Mouse (Mus musculus) spleen, adult 2 months (tissue): Measurements from ENCODE around the gene Foxd3. TPM values are rescaled to one million over a fixed set of nuclear protein-coding genes. Genes with fewer than 3 reads are reported as not detected.

Experiments
- DNase-seq, 2 experiments: peaks; one replicate each; pipeline versions ENCODE4 v3.0.0 to v3.0.0-alpha.2; 2012 to 2021; ENCODE audit warnings: low spot score in 2 of 2, low read depth in 1 of 2
- H3K27ac ChIP-seq: fragments of 200-500 bp; 2 replicates; pipeline ENCODE4 v1.5.1; 2012; ENCODE audit warnings: low read length, inconsistent platforms; ENCODE audit not compliant: insufficient read depth
- H3K27me3 ChIP-seq: fragments of 200-500 bp; 2 replicates; pipeline ENCODE4 v1.6.1; 2012; ENCODE audit warnings: mild to moderate bottlenecking, moderate library complexity, low read length, inconsistent platforms; ENCODE audit not compliant: control insufficient read depth, insufficient read depth
- H3K36me3 ChIP-seq: fragments of 200-500 bp; 2 replicates; pipeline ENCODE4 v1.6.1; 2012; ENCODE audit warnings: mild to moderate bottlenecking, low read length, inconsistent platforms; ENCODE audit not compliant: control insufficient read depth, insufficient read depth
- H3K4me1 ChIP-seq: fragments of 200-500 bp; 2 replicates; pipeline ENCODE4 v1.6.1; 2011; ENCODE audit warnings: inconsistent platforms; ENCODE audit not compliant: control insufficient read depth, insufficient read depth, insufficient read length
- H3K4me3 ChIP-seq: fragments of 200-500 bp; 2 replicates; pipeline ENCODE4 v1.5.1; 2011; ENCODE audit warnings: mild to moderate bottlenecking, inconsistent platforms; ENCODE audit not compliant: insufficient read depth, insufficient read length; ENCODE audit errors: extremely low read depth
- CTCF ChIP-seq: fragments of 200-500 bp; IDR thresholded peaks from 2 replicates; pipeline ENCODE4 v1.5.1; 2011; ENCODE audit warnings: mild to moderate bottlenecking, inconsistent platforms; ENCODE audit not compliant: insufficient read depth, insufficient read length, insufficient replicate concordance; ENCODE audit errors: extremely low read depth
- POLR2A ChIP-seq: fragments of 200-500 bp; IDR thresholded peaks from 2 replicates; pipeline ENCODE4 v1.6.1; 2011; ENCODE audit warnings: low read depth, low read length, inconsistent platforms
- WGBS: fragments of 180-500 bp; shearing (Covaris S2); methylation state at CpG from one replicate; pipeline ENCODE4 v1.1.7; 2018; 5-methylcytosine and 5-hydroxymethylcytosine counted together
- polyA plus RNA-seq: library from polyadenylated mRNA; depleted of rRNA; stranded (reverse); fragments of >200 nt; gene quantifications from 2 replicates; pipeline ENCODE4 v1.2.3, GENCODE M21; 2012

Foxd3 gene
- polyA plus RNA-seq, 1 experiment = 0.33 TPM

DNA sequence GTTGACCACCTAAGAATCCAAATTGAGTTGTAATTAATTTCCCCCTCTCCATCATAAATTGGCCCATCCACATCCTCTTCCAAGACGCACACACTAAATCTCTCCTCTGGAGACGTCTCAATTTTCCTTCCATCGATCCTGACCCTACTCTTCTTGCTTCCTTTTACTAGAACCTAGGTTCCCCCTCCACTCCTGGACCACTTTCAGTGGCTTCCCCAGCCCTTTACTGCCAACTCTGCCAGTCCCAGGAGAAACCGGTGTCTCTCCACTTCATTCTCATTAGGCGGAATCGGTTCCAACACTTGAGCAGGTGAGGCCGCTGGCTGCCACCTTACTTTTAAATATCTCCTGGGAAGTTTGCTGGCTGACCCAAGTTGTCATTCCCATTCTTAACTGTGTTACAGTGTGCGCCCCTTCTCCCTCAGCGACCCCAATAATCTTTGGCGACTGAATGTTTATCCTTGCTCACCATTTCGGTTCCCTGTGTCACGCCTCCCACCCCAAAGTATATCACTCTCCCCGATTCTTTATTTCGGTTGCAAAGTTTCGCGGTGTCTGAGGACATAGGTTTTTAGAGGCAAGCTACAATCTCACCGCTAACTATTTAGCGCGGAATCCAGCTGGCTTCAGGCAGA lies 3.4 kb upstream of the Foxd3 start:
- no peak for DNase-seq
- TF ChIP-seq CTCF = no peak
- no peak for TF ChIP-seq POLR2A
- H3K27me3 ChIP-seq = peaks cover 55% of the 10 kb centered on the region

DNA sequence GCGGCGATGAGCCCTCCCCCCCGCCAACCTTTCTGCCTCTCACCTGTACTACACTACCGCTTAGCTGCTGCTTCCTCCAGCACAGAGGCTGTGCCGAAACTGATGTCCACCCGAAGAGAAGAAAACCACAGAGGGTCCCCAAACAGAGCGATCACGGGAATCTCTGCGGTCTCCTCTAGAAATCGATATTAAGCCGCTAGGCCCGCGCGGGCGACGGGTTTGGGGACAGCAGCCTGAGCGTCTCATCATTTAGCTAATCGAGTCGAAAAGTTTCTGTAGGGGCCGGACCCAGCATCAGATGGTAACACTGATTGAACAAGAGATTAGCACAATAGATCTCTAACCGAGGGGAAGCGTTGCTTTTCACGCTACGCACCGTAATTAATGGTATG lies 2.9 kb upstream of the Foxd3 start:
- TF ChIP-seq CTCF = no peak
- no peak for TF ChIP-seq POLR2A
- WGBS = 5% methylated on average over 25 of the region's 25 CpGs
- DNase-seq = no peak
- Histone ChIP-seq H3K27ac (no peak overlapping the region), H3K4me1 (peaks cover 9% of the 10 kb centered on the region; the same call in 1 of the 2 replicates), H3K27me3 (peaks cover 58% of the 10 kb centered on the region), H3K4me3 (no peak overlapping the region), H3K36me3 (no peaks in the 10 kb centered on the region)

More for the DNA sequence above, 3.4 kb upstream of the Foxd3 start:
- Histone ChIP-seq H3K4me3 (no peak overlapping the region), H3K27ac (no peak overlapping the region), H3K36me3 (no peaks in the 10 kb centered on the region), H3K4me1 (peaks cover 7% of the 10 kb centered on the region; the same call in 1 of the 2 replicates)
- WGBS = 8% methylated on average over 19 of the region's 19 CpGs

DNA sequence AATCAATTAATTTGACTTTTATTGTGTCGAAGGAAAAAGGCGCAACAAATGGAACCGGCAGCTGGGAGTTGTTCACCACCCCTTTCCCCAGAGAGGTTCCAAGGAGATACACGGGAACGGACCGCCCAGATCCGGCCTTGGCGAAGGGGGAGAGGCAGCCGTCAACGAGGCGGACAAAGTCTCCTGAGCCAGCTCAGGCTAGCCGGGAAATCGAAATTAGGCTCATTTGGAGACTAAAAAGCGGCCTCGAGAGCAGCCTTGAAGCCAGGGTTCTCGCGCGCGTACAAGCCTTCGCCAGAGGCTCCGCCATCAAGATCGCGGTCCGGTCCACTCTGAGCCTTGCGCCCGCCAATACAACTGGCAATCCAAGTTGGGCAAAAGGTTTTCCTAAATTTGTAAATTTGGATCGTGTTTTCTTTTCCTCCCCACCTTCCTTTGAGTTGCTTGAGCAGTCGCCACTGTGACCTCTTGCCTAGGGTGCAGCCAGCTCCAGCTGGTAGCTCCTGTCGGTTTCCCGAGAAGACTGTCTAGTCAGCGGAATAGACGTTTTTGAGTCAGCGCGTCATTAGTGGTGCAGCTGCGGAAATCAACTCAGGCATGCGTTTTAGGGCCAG lies 2.4 kb upstream of the Foxd3 start:
- Histone ChIP-seq H3K36me3 (no peaks in the 10 kb centered on the region), H3K27ac (no peak overlapping the region), H3K4me1 (peaks cover 9% of the 10 kb centered on the region; the same call in 1 of the 2 replicates), H3K4me3 (no peak overlapping the region), H3K27me3 (peaks cover 58% of the 10 kb centered on the region)
- TF ChIP-seq CTCF = no peak
- TF ChIP-seq POLR2A = no peak
- WGBS = 7% methylated on average over 36 of the region's 36 CpGs
- no peak for DNase-seq

DNA sequence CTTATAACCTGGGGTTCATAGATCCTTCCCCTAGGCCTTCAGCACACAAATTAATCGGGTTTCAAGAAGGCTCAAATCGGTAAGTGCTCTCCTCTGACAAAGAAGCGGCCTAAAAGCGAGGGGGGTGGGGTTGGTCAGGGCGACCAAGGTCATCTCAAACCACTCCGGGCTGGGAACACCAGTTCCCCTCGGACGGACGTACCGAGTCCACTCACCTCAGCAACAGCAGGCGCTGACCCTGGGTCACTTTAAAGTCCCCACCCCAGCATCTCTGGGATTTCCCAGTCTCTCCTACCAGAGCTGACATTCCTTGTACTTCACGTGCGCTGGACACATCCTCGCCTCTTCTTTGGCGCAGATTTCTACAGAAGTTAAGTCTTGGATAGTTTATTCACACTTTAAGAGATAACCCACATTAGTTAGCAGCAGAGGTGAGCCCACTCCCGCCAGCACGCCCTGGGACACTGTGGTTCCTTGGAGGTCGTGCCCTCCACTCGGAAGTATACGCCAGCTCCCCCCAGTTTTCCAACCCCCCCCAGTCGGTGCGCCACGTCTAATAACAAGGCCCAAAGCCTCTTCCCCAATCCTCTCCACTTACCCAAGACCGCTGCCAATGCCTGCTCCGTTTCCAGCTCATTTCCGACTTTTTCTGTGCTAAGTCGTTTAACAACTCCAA lies 1.3 kb upstream of the Foxd3 start:
- H3K36me3 ChIP-seq = no peaks in the 10 kb centered on the region
- H3K4me3 ChIP-seq = no peak overlapping the region
- WGBS = 13% methylated on average over 27 of the region's 27 CpGs
- DNase-seq = no peak
- peaks cover 9% of the 10 kb centered on the region; the same call in 1 of the 2 replicates for H3K4me1 ChIP-seq
- TF ChIP-seq CTCF (no peak), POLR2A (no peak)
- H3K27me3 ChIP-seq = peaks cover 60% of the 10 kb centered on the region
- H3K27ac ChIP-seq = no peak overlapping the region

DNA sequence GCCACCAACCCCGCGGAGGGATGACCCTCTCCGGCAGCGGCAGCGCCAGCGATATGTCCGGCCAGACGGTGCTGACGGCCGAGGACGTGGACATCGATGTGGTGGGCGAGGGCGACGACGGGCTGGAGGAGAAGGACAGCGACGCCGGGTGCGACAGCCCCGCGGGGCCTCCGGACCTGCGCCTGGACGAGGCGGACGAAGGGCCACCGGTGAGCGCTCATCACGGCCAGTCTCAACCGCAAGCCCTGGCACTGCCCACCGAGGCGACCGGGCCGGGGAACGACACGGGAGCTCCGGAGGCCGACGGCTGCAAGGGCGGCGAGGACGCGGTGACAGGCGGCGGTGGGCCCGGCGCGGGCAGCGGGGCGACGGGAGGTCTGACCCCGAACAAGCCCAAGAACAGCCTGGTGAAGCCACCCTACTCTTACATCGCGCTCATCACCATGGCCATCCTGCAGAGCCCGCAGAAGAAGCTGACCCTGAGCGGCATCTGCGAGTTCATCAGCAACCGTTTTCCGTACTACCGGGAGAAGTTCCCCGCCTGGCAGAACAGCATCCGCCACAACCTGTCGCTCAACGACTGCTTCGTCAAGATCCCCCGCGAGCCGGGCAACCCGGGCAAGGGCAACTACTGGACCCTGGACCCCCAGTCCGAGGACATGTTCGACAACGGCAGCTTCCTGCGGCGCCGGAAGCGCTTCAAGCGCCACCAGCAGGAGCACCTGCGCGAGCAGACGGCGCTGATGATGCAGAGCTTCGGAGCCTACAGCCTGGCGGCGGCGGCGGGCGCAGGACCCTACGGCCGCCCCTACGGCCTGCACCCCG lies 718 bp downstream of the Foxd3 start:
- H3K4me1 ChIP-seq = peaks cover 9% of the 10 kb centered on the region; the same call in 1 of the 2 replicates
- H3K36me3 ChIP-seq = no peaks in the 10 kb centered on the region
- H3K4me3 ChIP-seq = peak overlapping the region; percentile 23; the same call in 1 of the 2 replicates
- H3K27ac ChIP-seq = no peak overlapping the region
- TF ChIP-seq CTCF = no peak
- no peak for TF ChIP-seq POLR2A
- peaks cover 47% of the 10 kb centered on the region for H3K27me3 ChIP-seq
- 5% methylated on average over 92 of the region's 92 CpGs for WGBS
- DNase-seq = no peak

DNA sequence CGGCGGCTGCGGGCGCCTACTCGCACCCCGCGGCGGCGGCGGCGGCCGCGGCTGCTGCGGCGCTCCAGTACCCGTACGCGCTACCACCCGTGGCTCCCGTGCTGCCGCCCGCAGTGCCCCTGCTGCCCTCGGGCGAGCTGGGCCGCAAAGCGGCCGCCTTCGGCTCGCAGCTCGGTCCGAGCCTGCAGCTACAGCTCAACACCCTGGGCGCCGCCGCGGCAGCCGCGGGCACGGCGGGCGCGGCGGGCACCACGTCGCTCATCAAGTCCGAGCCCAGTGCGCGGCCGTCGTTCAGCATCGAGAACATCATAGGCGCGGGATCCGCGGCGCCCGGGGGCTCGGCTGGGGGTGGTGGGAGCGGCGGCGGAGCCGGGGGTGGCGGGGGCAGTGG lies 1.3 kb downstream of the Foxd3 start:
- H3K4me3 ChIP-seq = no peak overlapping the region
- 3% methylated on average over 61 of the region's 62 CpGs for WGBS

More for the DNA sequence above, 1.3 kb downstream of the Foxd3 start:
- H3K27ac ChIP-seq = no peak overlapping the region
- H3K4me1 ChIP-seq = peaks cover 9% of the 10 kb centered on the region; the same call in 1 of the 2 replicates
- no peaks in the 10 kb centered on the region for H3K36me3 ChIP-seq
- peaks cover 47% of the 10 kb centered on the region for H3K27me3 ChIP-seq
- no peak for DNase-seq
- TF ChIP-seq CTCF = no peak
- TF ChIP-seq POLR2A = no peak
